Mouse (Mus musculus) lung, adult 2 months (tissue): Measurements from ENCODE around the gene Fli1.

Experiments
- CTCF ChIP-seq: fragments of 200-500 bp; IDR thresholded peaks from 2 replicates; pipeline ENCODE4 v1.5.1; 2011; ENCODE audit warnings: mild to moderate bottlenecking, low read length, control low read depth; ENCODE audit not compliant: insufficient read depth
- POLR2A ChIP-seq: fragments of 200-500 bp; IDR thresholded peaks from 2 replicates; pipeline ENCODE4 v1.6.1; 2011; ENCODE audit warnings: low read depth, mild to moderate bottlenecking, control low read depth, low read length, borderline replicate concordance; ENCODE audit errors: extremely low read depth

- TF ChIP-seq CTCF (no peak), POLR2A (no peak)
Observed at GRCm38 (mm10) chr9:32373656-32374055, 169.0 kb downstream of the Fli1 start.
